Comparison of ENCODE assay signal across 16 mouse cellular contexts in the genomic region with DNA sequence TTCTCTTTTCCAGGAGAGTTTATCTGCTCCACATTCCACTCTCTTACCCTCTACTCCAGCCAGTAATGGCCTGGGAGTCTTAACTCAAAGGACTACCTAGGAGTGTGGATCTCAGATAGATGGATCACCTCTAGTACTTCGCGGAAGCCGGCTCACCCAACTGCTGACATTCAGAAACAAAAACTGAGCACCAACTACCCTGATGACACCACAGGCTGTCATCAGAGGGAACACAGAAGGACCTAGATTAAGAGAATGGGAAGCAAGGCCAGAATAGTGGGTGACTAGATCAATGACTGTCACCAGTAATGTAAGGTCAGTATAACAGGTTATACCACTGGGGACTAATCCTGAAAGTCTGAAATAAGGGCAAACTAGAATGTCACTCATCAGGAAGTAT.
"Had no signal": no experiment of that assay in that cellular context is flagged by ENCODE, and none has a peak within 500 bp of the region (broad histone marks: within the 10 kb centered on the region; RNA-seq: fewer than 3 reads in every experiment).

No protein-coding gene starts in this region.

- DNase-seq: liver, postnatal 0 days; lung, adult 2 months; lung, postnatal 10 days; right cerebral cortex, postnatal 14 days; thymus, adult 2 months; thymus, postnatal 14 days; thymus, postnatal 36 days had no signal

- H3K4me2 ChIP-seq: liver, embryonic 15.5 days; lung, embryonic 15.5 days; midbrain, embryonic 11.5 days; midbrain, embryonic 13.5 days; midbrain, embryonic 15.5 days; neural tube, embryonic 12.5 days; stomach, embryonic 15.5 days had no signal

- ATAC-seq: liver, postnatal 0 days; midbrain, embryonic 13.5 days; midbrain, embryonic 15.5 days had no signal

- H3K36me3 ChIP-seq: liver, embryonic 15.5 days; lung, embryonic 15.5 days; midbrain, embryonic 13.5 days; midbrain, embryonic 15.5 days; neural tube, embryonic 12.5 days; stomach, embryonic 15.5 days had no signal

- H3K9me3 ChIP-seq: liver, embryonic 15.5 days; lung, embryonic 15.5 days; megakaryocyte, embryonic 14.5 days; midbrain, embryonic 13.5 days; midbrain, embryonic 15.5 days; neural tube, embryonic 12.5 days; stomach, embryonic 15.5 days had no signal

- H3K9ac ChIP-seq: liver, embryonic 15.5 days; liver, postnatal 0 days; lung, embryonic 15.5 days; midbrain, embryonic 13.5 days; midbrain, embryonic 15.5 days; neural tube, embryonic 12.5 days; stomach, embryonic 15.5 days had no signal

- H3K27me3 ChIP-seq: liver, embryonic 15.5 days; lung, embryonic 15.5 days; midbrain, embryonic 13.5 days; midbrain, embryonic 15.5 days; neural tube, embryonic 12.5 days; stomach, embryonic 15.5 days had no signal

- H3K27ac ChIP-seq: liver, embryonic 15.5 days; macrophage; midbrain, embryonic 13.5 days; midbrain, embryonic 15.5 days; neural tube, embryonic 12.5 days; stomach, embryonic 15.5 days had no signal

- H3K4me3 ChIP-seq: liver, embryonic 15.5 days; lung, embryonic 15.5 days; megakaryocyte, embryonic 14.5 days; midbrain, embryonic 13.5 days; midbrain, embryonic 15.5 days; neural tube, embryonic 12.5 days; stomach, embryonic 15.5 days had no signal

- H3K4me1 ChIP-seq: midbrain, embryonic 15.5 days; neural tube, embryonic 12.5 days had no signal
